Mouse (Mus musculus): ENCODE results near the gene Rcan2.

The Rcan2 gene

DNA sequence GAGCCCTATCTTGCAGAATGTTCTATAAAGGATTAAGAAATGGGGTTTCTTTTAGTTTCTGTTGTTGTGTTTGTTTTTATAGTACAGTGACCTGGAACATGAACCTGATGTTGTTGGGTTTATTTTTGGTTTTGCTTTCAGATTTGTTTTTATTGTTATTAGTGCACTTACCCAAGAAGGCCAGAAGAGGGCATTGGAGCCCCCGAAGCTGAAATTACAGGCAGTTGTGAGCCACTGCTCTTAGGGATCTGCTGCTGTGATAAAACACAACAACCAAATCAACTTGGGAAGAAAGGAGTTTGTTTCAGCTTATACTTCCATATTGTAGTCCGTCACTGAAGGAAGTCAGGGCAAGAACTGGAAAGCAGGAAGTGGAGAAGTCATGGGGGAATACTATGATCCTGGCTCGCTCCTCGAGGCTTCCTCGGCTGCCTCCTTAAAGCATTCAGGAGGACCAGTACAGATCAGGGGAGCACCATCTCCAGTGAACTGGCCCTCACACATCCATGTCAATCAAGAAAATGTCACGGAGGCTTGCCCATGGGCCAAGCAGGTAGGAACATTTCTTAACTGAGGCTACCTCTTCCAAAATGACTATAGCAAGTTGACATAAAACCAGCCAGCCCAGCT, 275.0 kb downstream of the Rcan2 start:
- in situ Hi-C loops (cut with MboI, MseI) = loop anchor here (10.0 kb wide), 1 partner anchor 179 kb away; no protein-coding TSS in a partner anchor

DNA sequence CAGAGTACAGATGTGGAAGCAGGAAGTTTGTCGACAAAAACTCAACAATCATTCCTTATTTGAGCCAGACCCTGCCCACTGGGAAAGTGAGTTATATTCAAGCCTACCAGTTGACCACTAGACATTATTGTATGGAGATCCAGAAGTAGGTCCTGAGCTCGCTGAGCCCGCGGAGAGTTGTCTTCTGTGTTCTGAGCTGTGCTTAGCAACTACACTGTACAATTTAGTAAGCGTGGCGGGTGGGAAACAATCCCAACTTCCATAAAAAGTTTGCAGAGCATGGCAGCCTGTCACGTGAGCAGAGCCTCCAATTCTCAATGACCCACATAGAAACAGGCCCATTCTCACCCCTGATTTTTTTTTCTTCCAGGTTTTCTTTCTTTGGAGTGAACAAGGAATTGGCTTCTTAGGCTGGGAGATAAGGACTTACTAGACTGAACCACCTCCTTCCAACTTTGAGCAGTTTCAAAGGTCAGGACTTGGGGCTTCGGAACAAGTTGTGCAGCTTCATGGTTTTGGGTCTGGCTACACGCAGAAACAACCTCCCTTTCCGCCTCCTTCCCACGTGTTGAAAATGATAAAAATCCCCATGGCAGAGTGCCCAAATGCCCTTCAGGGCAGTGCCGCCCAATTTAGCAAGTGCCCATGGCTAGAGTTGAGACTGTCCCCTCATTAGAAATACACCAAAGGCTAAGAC, 276.1 kb downstream of the Rcan2 start:
- in situ Hi-C loops (cut with MboI, MseI) = loop anchor here (10.0 kb wide), 1 partner anchor 178 kb away; no protein-coding TSS in a partner anchor

DNA sequence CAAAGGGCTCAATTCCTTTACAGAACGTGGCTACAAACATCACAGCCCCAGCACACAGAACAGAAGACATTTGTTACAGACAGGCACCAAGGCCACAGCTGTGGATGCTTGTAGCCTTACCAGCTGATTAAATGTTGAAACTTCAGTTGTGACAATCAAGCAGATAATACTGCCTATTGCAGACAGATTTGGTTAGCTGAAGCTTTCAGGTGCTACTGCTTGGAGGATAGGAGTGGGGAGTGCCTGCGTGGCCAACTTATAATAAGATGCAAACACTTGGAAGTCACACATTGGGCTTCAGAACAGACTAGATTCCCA, 276.7 kb downstream of the Rcan2 start:
- in situ Hi-C loops (cut with MboI, MseI) = loop anchor here (10.0 kb wide), 1 partner anchor 177 kb away; no protein-coding TSS in a partner anchor

DNA sequence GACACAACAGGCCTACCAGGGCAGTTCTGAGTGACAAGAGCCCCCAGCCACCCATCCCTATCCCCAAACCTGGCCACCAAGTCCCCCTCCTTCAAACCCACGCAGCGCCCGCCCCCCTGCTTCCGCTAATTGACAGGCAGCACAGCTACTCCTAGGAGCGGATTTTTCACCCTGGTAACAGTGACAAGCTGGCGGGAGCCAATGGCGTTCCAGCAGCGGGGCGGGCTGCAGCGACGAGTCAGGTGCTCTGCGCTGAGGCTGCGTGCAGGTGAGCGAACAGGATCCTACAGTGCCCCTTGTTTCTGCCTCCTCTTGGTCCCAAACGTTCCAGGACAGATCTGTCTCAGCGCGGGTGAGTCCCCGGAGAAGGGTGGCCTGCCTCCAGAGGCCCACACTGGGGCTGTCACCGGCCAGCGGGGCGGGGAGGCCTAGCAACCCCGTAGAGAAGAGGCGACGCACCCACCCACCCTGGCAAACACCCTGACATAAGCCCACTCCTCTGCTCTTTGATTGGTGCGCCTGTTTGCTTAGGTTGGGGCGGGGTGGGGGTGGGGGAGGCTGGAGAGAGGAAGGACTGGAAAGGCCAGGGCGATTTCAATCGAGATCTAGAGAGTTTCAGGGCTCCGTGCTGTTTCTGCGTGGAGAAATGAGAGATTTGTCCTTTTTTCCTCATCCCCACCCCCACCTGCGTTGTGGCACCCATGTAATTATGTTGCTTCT, 277.6 kb downstream of the Rcan2 start, which contains the start of gene Enpp5:
TSS of gene Enpp5 (plus strand) at position 183 of the 720 bp plus-strand sequence.
- in situ Hi-C loops (cut with MboI, MseI) = loop anchor here (10.0 kb wide), 1 partner anchor 176 kb away; no protein-coding TSS in a partner anchor

DNA sequence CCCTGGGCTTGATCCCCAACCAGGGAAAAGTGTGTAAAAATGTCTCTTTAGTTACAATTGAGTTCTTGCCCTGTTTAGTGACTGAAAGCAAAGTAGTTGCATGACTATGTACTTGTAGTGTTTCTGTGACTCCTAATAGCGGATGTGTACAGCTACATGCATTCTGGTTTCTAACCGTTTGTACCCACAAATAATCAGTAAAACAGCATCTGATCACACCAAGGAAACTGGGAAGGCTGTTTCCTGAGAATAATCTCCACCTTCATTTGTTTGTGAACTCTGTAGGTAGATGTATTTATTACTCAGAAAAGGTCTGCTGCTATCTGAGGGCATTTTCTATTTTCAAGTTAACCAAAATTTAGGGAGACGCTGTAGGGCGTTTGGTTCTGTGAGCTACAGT, 282.0 kb downstream of the Rcan2 start:
- in situ Hi-C loops (cut with MboI, MseI) = loop anchor here (5.0 kb wide), 1 partner anchor 44 kb away; no protein-coding TSS in a partner anchor

DNA sequence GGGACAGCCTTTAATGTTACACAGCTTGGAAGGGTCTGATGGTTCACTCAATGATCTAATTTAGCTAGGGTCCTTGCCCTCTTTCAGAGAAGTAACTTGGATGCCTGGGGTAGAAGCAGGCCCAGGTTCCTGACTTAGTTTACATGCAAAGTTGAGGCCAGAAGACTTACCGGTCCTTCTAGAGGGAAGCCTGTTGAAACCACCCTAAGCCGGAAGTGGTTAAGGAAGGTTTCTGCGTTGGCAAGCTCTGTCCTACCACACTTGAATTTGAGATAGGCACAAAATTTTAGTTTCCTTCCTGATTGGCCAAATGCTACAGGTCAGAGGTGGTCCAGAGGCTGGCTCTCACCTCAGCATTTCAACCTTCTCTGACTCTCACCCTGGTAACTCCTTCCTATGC, 287.1 kb downstream of the Rcan2 start:
- in situ Hi-C loops (cut with MboI, MseI) = no loop called here
